Mouse (Mus musculus) myocyte (in vitro differentiated cells): ENCODE results near the gene Gas7. TPM values are rescaled to one million over a fixed set of nuclear protein-coding genes. Genes with fewer than 3 reads are reported as not detected.

Experiments used
- H3K27me3 ChIP-seq: one replicate; pipeline ENCODE4 v1.6.1; 2011; ENCODE audit not compliant: control insufficient read depth, insufficient read depth, insufficient read length
- H3K36me3 ChIP-seq: one replicate; pipeline ENCODE4 v1.6.1; 2011; ENCODE audit not compliant: control insufficient read depth, insufficient read depth
- H3K4me2 ChIP-seq: one replicate; pipeline ENCODE4 v1.6.1; 2011; ENCODE audit warnings: low read depth, control low read depth
- H3K4me3 ChIP-seq: one replicate; pipeline ENCODE4 v1.5.1; 2011; ENCODE audit warnings: mild to moderate bottlenecking, control low read depth, moderate library complexity
- H3K79me2 ChIP-seq: one replicate; pipeline ENCODE4 v1.6.1; 2011; ENCODE audit not compliant: control insufficient read depth, insufficient read depth
- H3ac ChIP-seq: one replicate; pipeline ENCODE4 v1.6.1; 2011; ENCODE audit not compliant: control insufficient read depth, insufficient read length
- CEBPB ChIP-seq: IDR thresholded peaks from 2 replicates; pipeline ENCODE4 v1.6.1; 2011; ENCODE audit warnings: mild to moderate bottlenecking, moderate library complexity; ENCODE audit not compliant: poor library complexity, insufficient read depth, severe bottlenecking
- E2F4 ChIP-seq: IDR thresholded peaks from one replicate; pipeline ENCODE4 v1.6.1; 2011; ENCODE audit warnings: mild to moderate bottlenecking, control low read depth, moderate library complexity; ENCODE audit not compliant: insufficient read depth
- MAX ChIP-seq: IDR thresholded peaks from one replicate; pipeline ENCODE4 v1.6.1; 2011; ENCODE audit warnings: low read depth, mild to moderate bottlenecking, control low read depth
- MYOD1 ChIP-seq, 3 experiments: IDR thresholded peaks; one replicate each; pipeline ENCODE4 v1.6.1; 2011; ENCODE audit warnings: control low read depth in 2 of 3, low read depth in 2 of 3, mild to moderate bottlenecking in 2 of 3, moderate library complexity in 1 of 3; ENCODE audit not compliant: insufficient read length in 2 of 3, control insufficient read depth in 1 of 3
- MYOG ChIP-seq, 3 experiments: IDR thresholded peaks; one replicate each; pipeline ENCODE4 v1.6.1; 2011; ENCODE audit warnings: control low read depth in 2 of 3, low read depth in 2 of 3, mild to moderate bottlenecking in 2 of 3; ENCODE audit not compliant: insufficient read length in 2 of 3, control insufficient read depth in 1 of 3, insufficient read depth in 1 of 3
- POLR2A ChIP-seq: IDR thresholded peaks from one replicate; pipeline ENCODE4 v1.6.1; 2011; ENCODE audit warnings: low read depth, mild to moderate bottlenecking, control low read depth, moderate library complexity; ENCODE audit not compliant: insufficient read length
- POLR2AphosphoS2 ChIP-seq: IDR thresholded peaks from one replicate; pipeline ENCODE4 v1.6.1; 2011; ENCODE audit warnings: low read depth, control low read depth; ENCODE audit not compliant: insufficient read length
- REST ChIP-seq: IDR thresholded peaks from one replicate; pipeline ENCODE4 v1.6.1; 2011; ENCODE audit warnings: mild to moderate bottlenecking, control low read depth, moderate library complexity; ENCODE audit not compliant: insufficient read depth, insufficient read length
- SRF ChIP-seq: IDR thresholded peaks from one replicate; pipeline ENCODE4 v1.6.1; 2011; ENCODE audit warnings: low read depth; ENCODE audit not compliant: control insufficient read depth, insufficient read length
- TCF12 ChIP-seq: IDR thresholded peaks from one replicate; pipeline ENCODE4 v1.6.1; 2011; ENCODE audit warnings: mild to moderate bottlenecking, control low read depth; ENCODE audit not compliant: poor library complexity, insufficient read depth, severe bottlenecking
- TCF3 ChIP-seq: IDR thresholded peaks from one replicate; pipeline ENCODE4 v1.6.1; 2011; ENCODE audit warnings: low read depth, control low read depth; ENCODE audit not compliant: insufficient read length
- USF1 ChIP-seq: IDR thresholded peaks from one replicate; pipeline ENCODE4 v1.6.1; 2011; ENCODE audit warnings: low read depth, mild to moderate bottlenecking, control low read depth, moderate library complexity
- polyA plus RNA-seq: library from polyadenylated mRNA; unstranded; fragments of >200 nt; fragmentation: generic; extraction: Trizol; gene quantifications from one replicate; pipeline ENCODE4 v1.2.1, GENCODE M21; 2012; ENCODE audit warnings: missing spikeins

Gene Gas7
- polyA plus RNA-seq, 1 experiment = 0.02 TPM

DNA sequence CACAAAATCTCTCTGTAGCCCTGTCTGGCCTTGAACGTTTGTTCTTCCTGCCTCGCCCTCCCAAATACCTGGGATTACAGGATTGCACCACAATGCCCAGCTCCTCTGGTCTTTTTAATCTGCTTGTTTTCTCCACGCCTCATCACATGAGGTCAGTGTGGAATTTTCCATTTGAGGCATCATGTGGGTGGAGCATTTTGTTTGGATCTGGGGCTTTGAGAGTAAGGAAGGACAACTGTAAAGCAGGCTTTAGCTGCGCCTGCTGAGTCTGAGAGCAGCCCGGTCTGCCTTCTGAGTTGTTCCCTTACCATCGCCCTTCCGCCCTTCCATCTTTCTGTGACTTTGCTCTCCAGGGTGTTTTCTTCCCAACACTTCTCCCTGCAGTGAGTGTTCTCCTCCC, 13.6 kb downstream of the Gas7 start:
- H3K36me3 ChIP-seq = no peaks in the 10 kb centered on the region
- no peak overlapping the region for H3K4me2 ChIP-seq
- H3ac ChIP-seq = no peak overlapping the region
- no peak overlapping the region for H3K4me3 ChIP-seq
- no peaks in the 10 kb centered on the region for H3K79me2 ChIP-seq
- TF ChIP-seq REST (no peak), MYOD1 (IDR thresholded peaks at IDR 0.05; ENCODE audit: control insufficient read depth in 1 of 3, insufficient read length in 2 of 3, low read depth in 2 of 3) (no peak), POLR2AphosphoS2 (no peak), CEBPB (no peak), MYOG (IDR thresholded peaks at IDR 0.05; ENCODE audit: control insufficient read depth in 1 of 3, insufficient read depth in 1 of 3, insufficient read length in 2 of 3, low read depth in 2 of 3) (no peak), E2F4 (no peak), TCF3 (no peak), USF1 (no peak), TCF12 (no peak), SRF (no peak), POLR2A (no peak), MAX (no peak)
- no peaks in the 10 kb centered on the region for H3K27me3 ChIP-seq

DNA sequence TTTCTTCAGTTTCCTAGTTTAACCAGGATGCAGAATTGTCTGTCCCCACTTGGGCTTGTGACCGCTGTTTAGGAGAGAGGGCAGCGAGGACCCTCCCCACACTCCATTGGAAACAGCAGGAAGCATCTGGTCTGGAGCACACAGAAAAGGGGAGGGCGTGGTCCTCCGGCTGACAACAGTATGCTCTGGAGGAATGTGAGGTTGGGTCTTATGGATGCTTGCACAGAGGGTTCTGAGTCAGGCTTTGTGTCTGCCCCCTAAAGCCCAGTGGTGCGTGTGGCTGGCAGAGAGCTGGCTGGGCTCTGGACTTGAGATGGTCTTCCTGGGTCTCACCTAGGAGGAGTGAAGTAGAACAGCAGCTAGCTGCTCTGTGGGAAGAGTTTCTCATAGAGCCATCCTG, 19.4 kb downstream of the Gas7 start:
- Histone ChIP-seq H3K79me2 (no peaks in the 10 kb centered on the region), H3K4me2 (no peak overlapping the region), H3ac (no peak overlapping the region), H3K36me3 (no peaks in the 10 kb centered on the region), H3K4me3 (no peak overlapping the region), H3K27me3 (no peaks in the 10 kb centered on the region)
- TF ChIP-seq TCF12 (no peak), POLR2A (no peak), E2F4 (no peak), CEBPB (no peak), USF1 (no peak), MYOD1 (IDR thresholded peaks at IDR 0.05; ENCODE audit: control insufficient read depth in 1 of 3, insufficient read length in 2 of 3, low read depth in 2 of 3) (no peak), TCF3 (no peak), REST (no peak), SRF (no peak), POLR2AphosphoS2 (no peak), MAX (no peak), MYOG (IDR thresholded peaks at IDR 0.05; ENCODE audit: control insufficient read depth in 1 of 3, insufficient read depth in 1 of 3, insufficient read length in 2 of 3, low read depth in 2 of 3) (no peak)

DNA sequence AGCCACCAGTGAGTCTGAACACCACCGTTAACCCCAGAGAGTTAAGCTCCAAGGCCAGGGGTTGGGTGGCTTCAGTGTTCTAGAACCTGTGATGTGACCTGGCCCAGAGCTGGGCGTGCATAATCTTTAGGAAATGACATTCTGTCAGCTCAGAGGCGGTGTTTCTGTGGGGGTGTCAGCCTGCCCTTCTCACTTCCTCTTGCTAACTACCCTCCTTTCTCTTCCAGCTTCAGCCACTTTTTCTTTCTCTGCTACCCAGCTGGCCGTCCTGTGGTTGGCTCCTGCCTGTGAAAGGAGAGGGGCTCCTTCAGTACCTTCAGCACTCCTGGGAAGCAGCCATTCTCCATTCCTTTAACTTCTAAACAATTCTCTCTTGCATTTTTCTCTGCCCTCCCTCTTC, 24.3 kb downstream of the Gas7 start:
- TF ChIP-seq E2F4 = no peak
- TF ChIP-seq POLR2A = no peak
- no peak for TF ChIP-seq TCF12
- TF ChIP-seq SRF = no peak
- TF ChIP-seq MYOG (IDR thresholded peaks at IDR 0.05; ENCODE audit: control insufficient read depth in 1 of 3, insufficient read depth in 1 of 3, insufficient read length in 2 of 3, low read depth in 2 of 3) = no peak
- no peak for TF ChIP-seq REST
- no peak for TF ChIP-seq CEBPB
- TF ChIP-seq MYOD1 (IDR thresholded peaks at IDR 0.05; ENCODE audit: control insufficient read depth in 1 of 3, insufficient read length in 2 of 3, low read depth in 2 of 3) = no peak
- no peak overlapping the region for H3ac ChIP-seq
- H3K4me3 ChIP-seq = no peak overlapping the region
- H3K4me2 ChIP-seq = no peak overlapping the region
- H3K79me2 ChIP-seq = no peaks in the 10 kb centered on the region
- H3K36me3 ChIP-seq = no peaks in the 10 kb centered on the region
- H3K27me3 ChIP-seq = no peaks in the 10 kb centered on the region

DNA sequence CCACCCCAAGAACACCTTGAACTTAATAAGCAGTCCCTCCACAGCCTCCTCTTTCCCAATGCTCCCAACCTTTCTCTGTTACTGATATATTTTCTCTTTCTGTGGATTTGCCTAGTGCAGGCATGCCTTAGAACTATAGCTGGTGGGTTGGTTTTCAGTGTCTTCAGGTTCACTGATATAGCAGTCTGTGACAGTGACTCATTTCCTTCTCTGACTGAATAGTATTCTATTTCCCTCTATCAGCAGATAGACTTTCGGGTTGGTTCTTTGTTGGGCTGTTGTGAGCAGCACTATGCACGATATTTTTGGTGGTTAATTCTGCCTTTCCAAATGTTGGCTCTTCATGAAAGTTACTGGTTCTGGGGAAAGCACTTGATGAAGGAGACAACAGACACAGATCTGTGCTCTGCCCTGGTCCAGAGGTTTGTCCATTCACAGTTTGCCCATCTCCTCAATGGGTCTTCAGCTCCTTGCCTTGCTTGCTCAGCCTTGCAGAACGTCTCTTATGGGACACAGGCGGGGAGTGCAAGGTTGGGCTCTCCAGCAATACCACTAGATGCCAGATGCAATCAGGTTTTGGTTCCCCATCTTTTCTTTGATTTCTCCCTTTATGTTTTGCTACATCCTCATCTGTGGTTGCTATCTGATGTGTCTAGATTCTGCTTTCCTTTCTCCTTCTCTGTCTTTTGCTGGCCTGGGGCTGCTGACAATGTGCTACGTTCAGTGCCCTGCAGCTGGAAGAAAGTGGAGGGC, 25.1 kb downstream of the Gas7 start:
- no peaks in the 10 kb centered on the region for H3K79me2 ChIP-seq
- H3K4me3 ChIP-seq = no peak overlapping the region
- no peak overlapping the region for H3ac ChIP-seq
- no peaks in the 10 kb centered on the region for H3K27me3 ChIP-seq
- H3K36me3 ChIP-seq = no peaks in the 10 kb centered on the region
- no peak overlapping the region for H3K4me2 ChIP-seq
- TF ChIP-seq POLR2AphosphoS2 (no peak), MYOD1 (IDR thresholded peaks at IDR 0.05; ENCODE audit: control insufficient read depth in 1 of 3, insufficient read length in 2 of 3, low read depth in 2 of 3) (no peak), MAX (no peak), SRF (no peak), MYOG (IDR thresholded peaks at IDR 0.05; ENCODE audit: control insufficient read depth in 1 of 3, insufficient read depth in 1 of 3, insufficient read length in 2 of 3, low read depth in 2 of 3) (no peak), REST (no peak), TCF12 (no peak), POLR2A (no peak), E2F4 (no peak), CEBPB (no peak), TCF3 (no peak), USF1 (no peak)

DNA sequence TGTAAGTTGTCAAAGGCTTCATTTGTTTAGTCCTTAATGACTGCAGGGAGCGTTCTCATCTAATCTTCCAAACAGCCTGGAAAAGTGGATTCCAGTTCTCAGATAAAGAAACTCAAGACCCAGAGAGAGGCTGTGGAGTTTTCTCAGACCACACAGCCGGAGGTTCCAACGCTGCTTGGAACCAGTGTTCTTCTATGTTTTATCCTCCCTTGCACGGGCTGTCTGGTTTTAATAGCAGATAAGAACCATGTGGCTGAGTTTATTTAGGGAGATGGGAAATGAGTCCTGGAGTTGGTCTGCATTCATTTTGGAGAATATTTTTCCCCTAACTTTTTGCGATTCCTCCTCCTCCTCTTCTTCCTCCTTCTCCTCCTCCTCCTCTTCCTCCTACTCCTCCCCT, 26.5 kb downstream of the Gas7 start:
- TF ChIP-seq SRF = no peak
- no peak for TF ChIP-seq USF1
- no peak for TF ChIP-seq TCF3
- TF ChIP-seq MYOD1 (IDR thresholded peaks at IDR 0.05; ENCODE audit: control insufficient read depth in 1 of 3, insufficient read length in 2 of 3, low read depth in 2 of 3) = no peak
- TF ChIP-seq TCF12 = no peak
- no peak for TF ChIP-seq MYOG (IDR thresholded peaks at IDR 0.05; ENCODE audit: control insufficient read depth in 1 of 3, insufficient read depth in 1 of 3, insufficient read length in 2 of 3, low read depth in 2 of 3)
- no peak for TF ChIP-seq POLR2A
- no peak for TF ChIP-seq REST
- TF ChIP-seq MAX = no peak
- no peak for TF ChIP-seq POLR2AphosphoS2
- no peak overlapping the region for H3K4me2 ChIP-seq
- no peaks in the 10 kb centered on the region for H3K36me3 ChIP-seq
- no peaks in the 10 kb centered on the region for H3K27me3 ChIP-seq
- H3K79me2 ChIP-seq = no peaks in the 10 kb centered on the region
- H3ac ChIP-seq = no peak overlapping the region
- no peak overlapping the region for H3K4me3 ChIP-seq
